ENCODE assay signal across 17 mouse cellular contexts in the genomic region with DNA sequence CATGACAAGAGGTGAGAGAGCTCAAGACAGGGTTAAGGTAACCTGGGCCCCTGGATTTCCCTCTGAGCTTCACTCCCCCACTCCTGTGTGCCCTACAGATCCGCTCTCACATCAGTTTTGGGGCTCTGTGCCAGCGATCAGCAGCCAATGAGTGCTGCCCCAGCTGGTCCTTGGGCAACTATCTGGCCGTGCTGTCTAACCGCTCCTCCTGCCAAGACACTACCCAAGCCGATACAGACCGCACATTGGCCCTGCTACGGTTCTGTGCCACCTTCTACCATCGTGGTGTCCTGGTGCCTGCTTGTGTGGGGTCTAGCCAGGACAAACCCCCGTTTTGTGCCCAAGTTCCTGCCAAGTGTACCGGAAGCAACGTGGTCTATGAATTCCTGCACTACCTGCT. TPM values are rescaled to one million over a fixed set of nuclear protein-coding genes. Genes with fewer than 3 reads are reported as not detected.
DNase-seq lines count a peak whose midpoint lies in the region; ATAC-seq and TF ChIP-seq lines count a peak whose summit lies in the region.
"Had no signal": no experiment of that assay in that cellular context is flagged by ENCODE, and none has a peak within 500 bp of the region (broad histone marks: within the 10 kb centered on the region; RNA-seq: fewer than 3 reads in every experiment).

No protein-coding gene starts in this region.

- no peaks in the 10 kb centered on the region for H3K79me2 ChIP-seq in liver, adult 2 months (ENCODE audit: control insufficient read depth, insufficient read depth, low read length)

- H3K4me1 ChIP-seq in liver, adult 2 months (ENCODE audit: control insufficient read depth, insufficient read depth, low read length): no peaks in the 10 kb centered on the region
- H3K4me1 ChIP-seq in liver, embryonic 12.5 days: peaks cover 56% of the 10 kb centered on the region
- peaks cover 9% of the 10 kb centered on the region; the same call in 1 of the 2 replicates for H3K4me1 ChIP-seq in midbrain, embryonic 13.5 days (replicated peaks)

- no peak overlapping the region for H3K9ac ChIP-seq in liver, adult 2 months (ENCODE audit: low read depth, low read length)
- H3K9ac ChIP-seq in liver, embryonic 12.5 days: no peak overlapping the region
- H3K9ac ChIP-seq in midbrain, embryonic 13.5 days (replicated peaks): no peak overlapping the region
- H3K9ac ChIP-seq: lung, embryonic 15.5 days had no signal

- TF ChIP-seq POLR2A in liver, adult 2 months (IDR thresholded peaks at IDR 0.05; ENCODE audit: extremely low read depth, insufficient read depth, low read length): no peak

- H3K27me3 ChIP-seq in liver, adult 2 months (ENCODE audit: control insufficient read depth, insufficient read depth, low read length): no peaks in the 10 kb centered on the region
- peaks cover 31% of the 10 kb centered on the region for H3K27me3 ChIP-seq in liver, embryonic 12.5 days (replicated peaks)
- H3K27me3 ChIP-seq in midbrain, embryonic 13.5 days: peaks cover 14% of the 10 kb centered on the region

- no peak overlapping the region for H3K4me2 ChIP-seq in liver, embryonic 12.5 days
- no peak overlapping the region for H3K4me2 ChIP-seq in midbrain, embryonic 13.5 days (replicated peaks)

- no peak overlapping the region for H3K27ac ChIP-seq in liver, adult 2 months (replicated peaks; ENCODE audit: insufficient read depth, low read depth, low read length)
- H3K27ac ChIP-seq in liver, embryonic 12.5 days: no peak overlapping the region
- no peak overlapping the region for H3K27ac ChIP-seq in midbrain, embryonic 13.5 days
- H3K27ac ChIP-seq: lung, embryonic 15.5 days had no signal

- no peaks in the 10 kb centered on the region for H3K36me3 ChIP-seq in liver, adult 2 months (ENCODE audit: control insufficient read depth, insufficient read depth, low read length)
- H3K36me3 ChIP-seq in liver, embryonic 12.5 days: no peaks in the 10 kb centered on the region
- H3K36me3 ChIP-seq in midbrain, embryonic 13.5 days: peaks cover 80% of the 10 kb centered on the region
- H3K36me3 ChIP-seq: lung, embryonic 15.5 days had no signal

- peak; percentile 49 for DNase-seq in liver, adult 2 months (ENCODE audit: extremely low read depth, low read depth, low spot score)
- DNase-seq in cerebellum, adult 11 months: peak; percentile 81
- peak; percentile 81 to 86 for DNase-seq in cerebellum, postnatal 36 days
- DNase-seq: embryo, embryonic 11 days; right cerebral cortex, postnatal 25 days; thymus, adult 18-20 months had no signal

- TF ChIP-seq CTCF in liver, adult 2 months (IDR thresholded peaks at IDR 0.05; ENCODE audit: low read depth, low read length): no peak

- no peak for ATAC-seq in liver, embryonic 12.5 days
- ATAC-seq in megakaryocyte progenitor cell, adult 5-6 weeks (replicated peaks; ENCODE audit: poor library complexity): peak; percentile 35
- no peak for ATAC-seq in megakaryocyte, adult 5-6 weeks (ENCODE audit: poor library complexity, severe bottlenecking)
- no peak for ATAC-seq in midbrain, embryonic 13.5 days

- 77% methylated on average over 11 of the region's 11 CpGs for WGBS in liver, adult 2 months
- WGBS in liver, embryonic 12.5 days (ENCODE audit: insufficient replicate concordance): 86% methylated on average over 11 of the region's 11 CpGs
- 95% methylated on average over 11 of the region's 11 CpGs for WGBS in midbrain, embryonic 13.5 days

- H3K4me3 ChIP-seq in liver, adult 2 months (ENCODE audit: insufficient read depth, low read depth, low read length): no peak overlapping the region
- no peak overlapping the region for H3K4me3 ChIP-seq in liver, embryonic 12.5 days
- H3K4me3 ChIP-seq in midbrain, embryonic 13.5 days (replicated peaks): no peak overlapping the region
- H3K4me3 ChIP-seq: lung, embryonic 15.5 days; myocyte had no signal

- no peaks in the 10 kb centered on the region for H3K9me3 ChIP-seq in liver, embryonic 12.5 days (replicated peaks)
- no peaks in the 10 kb centered on the region for H3K9me3 ChIP-seq in midbrain, embryonic 13.5 days
- H3K9me3 ChIP-seq: lung, embryonic 15.5 days had no signal

RNA-seq across cellular contexts. Expression of a gene that starts 10.0 kb away (rescaled TPM):
- total RNA-seq in liver, adult 2 months (2014; rRNA removed): 1.0 and 1.3 TPM in 2 replicates
- 1.3 and 1.5 TPM in 2 replicates for polyA plus RNA-seq in liver, adult 2 months (2012; rRNA removed)
- polyA plus RNA-seq in liver, embryonic 12.5 days (2016; fragmentation: Nextera tagmentation; extraction: Ambion mirVana): 0.35 and 0.37 TPM in 2 replicates
- not detected in 2 replicates for total RNA-seq in megakaryocyte progenitor cell, adult 5-6 weeks (2015)
- not detected in 2 replicates for total RNA-seq in megakaryocyte progenitor cell, adult 5-6 weeks (2017)
- total RNA-seq in megakaryocyte, adult 5-6 weeks (2015): 0.02 TPM in 1 of 2 replicates, not detected in the other
- not detected in 2 replicates for total RNA-seq in megakaryocyte, adult 5-6 weeks (2017)
- 32.7 and 35.8 TPM in 2 replicates for polyA plus RNA-seq in midbrain, embryonic 13.5 days (2015; fragmentation: Nextera tagmentation; extraction: Ambion mirVana)

RNA-seq across cellular contexts. Expression of a gene that starts 16.9 kb away (rescaled TPM):
- total RNA-seq in liver, adult 2 months (2014; rRNA removed): not detected in 2 replicates
- polyA plus RNA-seq in liver, adult 2 months (2012; rRNA removed): 1.0 and 1.6 TPM in 2 replicates
- not detected in 2 replicates for polyA plus RNA-seq in liver, embryonic 12.5 days (2016; fragmentation: Nextera tagmentation; extraction: Ambion mirVana)
- total RNA-seq in megakaryocyte progenitor cell, adult 5-6 weeks (2015): not detected in 2 replicates
- total RNA-seq in megakaryocyte progenitor cell, adult 5-6 weeks (2017): not detected in 2 replicates
- not detected in 2 replicates for total RNA-seq in megakaryocyte, adult 5-6 weeks (2015)
- total RNA-seq in megakaryocyte, adult 5-6 weeks (2017): not detected in 2 replicates
- polyA plus RNA-seq in midbrain, embryonic 13.5 days (2015; fragmentation: Nextera tagmentation; extraction: Ambion mirVana): not detected in 2 replicates
- total RNA-seq: ES-E14; left cerebral cortex, postnatal 10 days had no signal
- polyA plus RNA-seq: frontal cortex, adult 2 months; heart, embryonic 14.5 days; kidney, embryonic 14.5 days; lung, embryonic 15.5 days; myocyte had no signal

RNA-seq across cellular contexts. Expression of a gene that starts 24.3 kb away (rescaled TPM):
- total RNA-seq in liver, adult 2 months (2014; rRNA removed): 0.83 and 2.7 TPM in 2 replicates
- 0.11 and 0.22 TPM in 2 replicates for polyA plus RNA-seq in liver, adult 2 months (2012; rRNA removed)
- 92.8 and 95.2 TPM in 2 replicates for polyA plus RNA-seq in liver, embryonic 12.5 days (2016; fragmentation: Nextera tagmentation; extraction: Ambion mirVana)
- 50.8 and 55.8 TPM in 2 replicates for total RNA-seq in megakaryocyte progenitor cell, adult 5-6 weeks (2015)
- total RNA-seq in megakaryocyte progenitor cell, adult 5-6 weeks (2017): 215 and 245 TPM in 2 replicates
- total RNA-seq in megakaryocyte, adult 5-6 weeks (2015): 58.8 and 59.7 TPM in 2 replicates
- 182 and 217 TPM in 2 replicates for total RNA-seq in megakaryocyte, adult 5-6 weeks (2017)
- polyA plus RNA-seq in midbrain, embryonic 13.5 days (2015; fragmentation: Nextera tagmentation; extraction: Ambion mirVana): 62.7 and 66.1 TPM in 2 replicates

RNA-seq across cellular contexts. Expression of a gene that starts 27.0 kb away (rescaled TPM):
- total RNA-seq in liver, adult 2 months (2014; rRNA removed): 1.1 and 1.9 TPM in 2 replicates
- polyA plus RNA-seq in liver, adult 2 months (2012; rRNA removed): 0.68 and 0.94 TPM in 2 replicates
- polyA plus RNA-seq in liver, embryonic 12.5 days (2016; fragmentation: Nextera tagmentation; extraction: Ambion mirVana): 0.36 and 0.39 TPM in 2 replicates
- 0.07 and 0.25 TPM in 2 replicates for total RNA-seq in megakaryocyte progenitor cell, adult 5-6 weeks (2015)
- 0.42 and 0.47 TPM in 2 replicates for total RNA-seq in megakaryocyte progenitor cell, adult 5-6 weeks (2017)
- 0.16 TPM in 1 of 2 replicates, not detected in the other for total RNA-seq in megakaryocyte, adult 5-6 weeks (2015)
- 0.44 and 0.53 TPM in 2 replicates for total RNA-seq in megakaryocyte, adult 5-6 weeks (2017)
- polyA plus RNA-seq in midbrain, embryonic 13.5 days (2015; fragmentation: Nextera tagmentation; extraction: Ambion mirVana): 1.7 and 2.1 TPM in 2 replicates

RNA-seq across cellular contexts. Expression of a gene that starts 43.9 kb away (rescaled TPM):
- 4.4 and 5.4 TPM in 2 replicates for total RNA-seq in liver, adult 2 months (2014; rRNA removed)
- polyA plus RNA-seq in liver, adult 2 months (2012; rRNA removed): 4.7 TPM in 2 replicates
- 23.1 TPM in 2 replicates for polyA plus RNA-seq in liver, embryonic 12.5 days (2016; fragmentation: Nextera tagmentation; extraction: Ambion mirVana)
- 27.9 and 29.6 TPM in 2 replicates for total RNA-seq in megakaryocyte progenitor cell, adult 5-6 weeks (2015)
- total RNA-seq in megakaryocyte progenitor cell, adult 5-6 weeks (2017): 17.9 and 20.3 TPM in 2 replicates
- 12.0 and 15.3 TPM in 2 replicates for total RNA-seq in megakaryocyte, adult 5-6 weeks (2015)
- 10.6 and 11.2 TPM in 2 replicates for total RNA-seq in megakaryocyte, adult 5-6 weeks (2017)
- polyA plus RNA-seq in midbrain, embryonic 13.5 days (2015; fragmentation: Nextera tagmentation; extraction: Ambion mirVana): 24.6 and 25.8 TPM in 2 replicates

Comparison
In these comparisons a context has a peak if more than half of its experiments do, and no peak if none do; other contexts are left out.
1. RNA of a gene that starts 24.3 kb away (total RNA-seq): 58.8 to 217 TPM in megakaryocyte, adult 5-6 weeks and 50.8 to 245 TPM in megakaryocyte progenitor cell, adult 5-6 weeks; 0.83 to 2.7 TPM in liver, adult 2 months; every median in the first group is over 10 times any median in the second.
2. Peak in every context shown above with its lines, with median percentiles within 50 percentile points of each other: DNase-seq.